ENCODE assay signal across 9 mouse cellular contexts in the genomic region with DNA sequence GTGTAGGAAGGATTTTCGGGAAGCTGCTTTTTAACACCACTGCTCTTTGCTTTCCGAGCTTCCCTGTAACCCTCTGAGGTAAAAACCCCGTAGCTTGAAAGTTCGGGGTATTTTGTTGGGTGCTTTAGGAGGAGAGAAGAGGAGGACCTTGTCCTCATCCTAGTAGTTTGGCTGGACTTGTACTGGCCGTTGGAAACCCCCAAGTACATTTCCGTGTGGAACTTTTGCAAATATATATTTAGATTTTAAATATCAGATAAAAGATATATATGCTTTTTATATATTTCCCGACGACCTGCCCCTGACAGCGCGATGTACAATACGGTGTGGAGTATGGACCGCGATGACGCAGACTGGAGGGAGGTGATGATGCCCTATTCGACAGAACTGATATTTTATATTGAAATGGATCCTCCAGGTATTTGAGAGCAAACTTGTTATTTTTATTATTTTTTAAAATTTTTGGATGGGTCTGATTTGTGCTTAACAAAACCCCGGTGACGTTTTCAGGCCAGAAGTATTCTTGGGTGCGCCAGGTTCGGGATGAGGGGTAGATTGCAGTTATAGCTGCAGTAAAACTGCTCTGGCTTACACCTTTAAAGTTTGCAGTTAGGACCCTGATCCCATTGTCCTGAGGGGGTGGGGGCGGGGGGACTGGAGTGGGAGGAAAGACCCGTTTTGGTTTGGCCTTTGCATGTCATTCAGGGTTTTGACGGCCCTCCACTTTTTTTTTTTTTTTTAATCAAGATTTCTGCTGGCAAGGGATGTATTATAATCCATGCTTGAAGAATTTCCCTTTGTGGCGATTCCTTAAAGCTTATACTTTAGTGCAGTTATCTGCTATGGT. TPM values are rescaled to one million over a fixed set of nuclear protein-coding genes. Genes with fewer than 3 reads are reported as not detected.
DNase-seq lines count a peak whose midpoint lies in the region; ATAC-seq and TF ChIP-seq lines count a peak whose summit lies in the region.
"Had no signal": no experiment of that assay in that cellular context is flagged by ENCODE, and none has a peak within 500 bp of the region (broad histone marks: within the 10 kb centered on the region; RNA-seq: fewer than 3 reads in every experiment).

No protein-coding gene starts in this region.

- no peak for TF ChIP-seq POLR2A in kidney, adult 2 months (IDR thresholded peaks at IDR 0.05; ENCODE audit: low read depth, low read length)
- no peak for TF ChIP-seq POLR2A in olfactory bulb, adult 2 months (IDR thresholded peaks at IDR 0.05; ENCODE audit: insufficient read depth, low read depth, low read length)

- H3K9ac ChIP-seq in forebrain, embryonic 16.5 days (replicated peaks; ENCODE audit: low read depth, low read length), result peak overlapping the region; percentile 87
- H3K9ac ChIP-seq in liver, embryonic 14.5 days (replicated peaks), result peak overlapping the region; percentile 92

- no peaks in the 10 kb centered on the region for H3K27me3 ChIP-seq in forebrain, embryonic 16.5 days (replicated peaks; ENCODE audit: control insufficient read depth, insufficient read depth, low read length)
- no peaks in the 10 kb centered on the region for H3K27me3 ChIP-seq in kidney, adult 2 months (replicated peaks; ENCODE audit: control insufficient read depth, insufficient read depth, low read length)
- H3K27me3 ChIP-seq in liver, embryonic 14.5 days (ENCODE audit: control insufficient read depth, insufficient read depth, low read length), result peaks cover 12% of the 10 kb centered on the region

- no peak for ATAC-seq in forebrain, embryonic 16.5 days
- ATAC-seq in liver, embryonic 14.5 days (ENCODE audit: insufficient read depth), result no peak
- ATAC-seq in megakaryocyte-erythroid progenitor cell, adult 5-6 weeks (replicated peaks; ENCODE audit: low FRiP score, low TSS enrichment, poor library complexity, severe bottlenecking), result no peak

- H3K4me3 ChIP-seq in forebrain, embryonic 16.5 days (replicated peaks; ENCODE audit: low read length), result peak overlapping the region; percentile 91
- H3K4me3 ChIP-seq in kidney, adult 2 months (ENCODE audit: insufficient read depth, low read depth, low read length), result peak overlapping the region; percentile 64
- peak overlapping the region; percentile 88 to 90 for H3K4me3 ChIP-seq in liver, embryonic 14.5 days (ENCODE audit: insufficient read depth in 1 of 2, low read depth in 2 of 2, low read length in 2 of 2)
- peak overlapping the region; percentile 89 for H3K4me3 ChIP-seq in olfactory bulb, adult 2 months (ENCODE audit: insufficient read depth, low read depth, low read length)

- WGBS in forebrain, embryonic 16.5 days, result under 1% methylated on average over 23 of the region's 23 CpGs
- 3% methylated on average over 23 of the region's 23 CpGs for WGBS in kidney, adult 2 months
- WGBS in liver, embryonic 14.5 days (ENCODE audit: insufficient replicate concordance), result 1% methylated on average over 23 of the region's 23 CpGs
- WGBS in olfactory bulb, adult 2 months, result under 1% methylated on average over 23 of the region's 23 CpGs

- no peak for TF ChIP-seq EP300 in liver, embryonic 14.5 days (IDR thresholded peaks at IDR 0.05; ENCODE audit: low read depth)

- H3K4me1 ChIP-seq in forebrain, embryonic 16.5 days (replicated peaks; ENCODE audit: control insufficient read depth, insufficient read depth, low read length), result peaks cover 8% of the 10 kb centered on the region
- H3K4me1 ChIP-seq in kidney, adult 2 months (ENCODE audit: control insufficient read depth, insufficient read depth, low read length), result no peaks in the 10 kb centered on the region
- H3K4me1 ChIP-seq in liver, embryonic 14.5 days (replicated peaks; ENCODE audit: control insufficient read depth in 2 of 2, insufficient read depth in 2 of 2, low read length in 1 of 2), result no peaks in the 10 kb centered on the region; a peak in 1 of 4 replicates
- no peaks in the 10 kb centered on the region; the same call in 1 of the 2 replicates for H3K4me1 ChIP-seq in olfactory bulb, adult 2 months (ENCODE audit: control insufficient read depth, insufficient read depth, low read length)

- TF ChIP-seq CTCF in kidney, adult 2 months (conservative IDR thresholded peaks at IDR 0.05; ENCODE audit: insufficient read depth, insufficient read length, low read depth, low read length), result no peak
- TF ChIP-seq CTCF in liver, embryonic 14.5 days (IDR thresholded peaks at IDR 0.05; ENCODE audit: low read depth), result no peak
- TF ChIP-seq CTCF in olfactory bulb, adult 2 months (IDR thresholded peaks at IDR 0.05; ENCODE audit: insufficient read depth, low read depth, low read length), result no peak

- H3K27ac ChIP-seq in forebrain, embryonic 16.5 days (ENCODE audit: low read length), result peak overlapping the region; percentile 99
- H3K27ac ChIP-seq in kidney, adult 2 months (ENCODE audit: insufficient read depth, low read depth, low read length), result peak overlapping the region; percentile 78
- H3K27ac ChIP-seq in liver, embryonic 14.5 days, result peak overlapping the region; percentile 47; the same call in 1 of the 2 replicates
- peak overlapping the region; percentile 100 for H3K27ac ChIP-seq in olfactory bulb, adult 2 months (ENCODE audit: insufficient read depth, low read depth, low read length)

- no peaks in the 10 kb centered on the region for H3K36me3 ChIP-seq in forebrain, embryonic 16.5 days (ENCODE audit: control insufficient read depth, insufficient read depth)
- no peaks in the 10 kb centered on the region for H3K36me3 ChIP-seq in kidney, adult 2 months (ENCODE audit: control insufficient read depth, insufficient read depth, low read length)
- no peaks in the 10 kb centered on the region for H3K36me3 ChIP-seq in liver, embryonic 14.5 days (replicated peaks; ENCODE audit: control insufficient read depth, insufficient read depth, low read depth)

- DNase-seq in urinary bladder, postnatal 25 days (ENCODE audit: low spot score), result peak; percentile 15
- no peak for DNase-seq in urinary bladder, postnatal 4 days (ENCODE audit: low spot score in 2 of 2)
- DNase-seq in cerebellum, adult 11-12 months, result peak; percentile 51
- peak; percentile 34 for DNase-seq in kidney, adult 2 months
- no peak for DNase-seq in liver, embryonic 14.5 days (ENCODE audit: low read depth in 3 of 3, low spot score in 3 of 3)

- peak overlapping the region; percentile 62 for H3K4me2 ChIP-seq in forebrain, embryonic 16.5 days (ENCODE audit: low read length)
- peak overlapping the region; percentile 100 for H3K4me2 ChIP-seq in liver, embryonic 14.5 days (ENCODE audit: low read depth)

- H3K9me3 ChIP-seq in forebrain, embryonic 16.5 days (ENCODE audit: control insufficient read depth, low read length), result no peaks in the 10 kb centered on the region
- no peaks in the 10 kb centered on the region for H3K9me3 ChIP-seq in liver, embryonic 14.5 days (ENCODE audit: control insufficient read depth, low read length)

RNA-seq across cellular contexts. Expression of gene Pik3r3, which starts 0.8 kb away (rescaled TPM):
- 83.3 and 86.9 TPM in 2 replicates for polyA plus RNA-seq in forebrain, embryonic 16.5 days (2015; fragmentation: Nextera tagmentation; extraction: Ambion mirVana)
- polyA plus RNA-seq in kidney, adult 2 months (2012; rRNA removed), result 14.6 and 20.8 TPM in 2 replicates
- 0.77 and 0.89 TPM in 2 replicates for polyA plus RNA-seq in liver, embryonic 14.5 days (2012; rRNA removed)
- 0.57 and 1.0 TPM in 2 replicates for polyA plus RNA-seq in liver, embryonic 14.5 days (2014; fragmentation: Nextera tagmentation; extraction: Ambion mirVana)
- not detected in 2 replicates for polyA plus RNA-seq in olfactory bulb, adult 2 months (2012; ENCODE audit: insufficient read depth, insufficient read length, low replicate concordance, missing spikeins)
- 0.20 and 0.52 TPM in 2 replicates for total RNA-seq in megakaryocyte-erythroid progenitor cell, adult 5-6 weeks (2014; fragmentation: Nextera tagmentation)
- total RNA-seq in megakaryocyte-erythroid progenitor cell, adult 5-6 weeks (2017), result 1.9 and 3.4 TPM in 2 replicates

RNA-seq across cellular contexts. Expression of gene Gm49337, which starts 49.0 kb away (rescaled TPM):
- not detected in 2 replicates for polyA plus RNA-seq in forebrain, embryonic 16.5 days (2015; fragmentation: Nextera tagmentation; extraction: Ambion mirVana)
- polyA plus RNA-seq in kidney, adult 2 months (2012; rRNA removed), result not detected in 2 replicates
- not detected in 2 replicates for polyA plus RNA-seq in liver, embryonic 14.5 days (2012; rRNA removed)
- not detected in 2 replicates for polyA plus RNA-seq in liver, embryonic 14.5 days (2014; fragmentation: Nextera tagmentation; extraction: Ambion mirVana)
- not detected in 2 replicates for polyA plus RNA-seq in olfactory bulb, adult 2 months (2012; ENCODE audit: insufficient read depth, insufficient read length, low replicate concordance, missing spikeins)
- not detected in 2 replicates for total RNA-seq in megakaryocyte-erythroid progenitor cell, adult 5-6 weeks (2014; fragmentation: Nextera tagmentation)
- total RNA-seq in megakaryocyte-erythroid progenitor cell, adult 5-6 weeks (2017), result not detected in 2 replicates

RNA-seq across cellular contexts. Expression of gene 1700042G07Rik, which starts 49.0 kb away (rescaled TPM):
- not detected in 2 replicates for polyA plus RNA-seq in forebrain, embryonic 16.5 days (2015; fragmentation: Nextera tagmentation; extraction: Ambion mirVana)
- polyA plus RNA-seq in kidney, adult 2 months (2012; rRNA removed), result not detected in 2 replicates
- not detected in 2 replicates for polyA plus RNA-seq in liver, embryonic 14.5 days (2012; rRNA removed)
- not detected in 2 replicates for polyA plus RNA-seq in liver, embryonic 14.5 days (2014; fragmentation: Nextera tagmentation; extraction: Ambion mirVana)
- polyA plus RNA-seq in olfactory bulb, adult 2 months (2012; ENCODE audit: insufficient read depth, insufficient read length, low replicate concordance, missing spikeins), result not detected in 2 replicates
- not detected in 2 replicates for total RNA-seq in megakaryocyte-erythroid progenitor cell, adult 5-6 weeks (2014; fragmentation: Nextera tagmentation)
- not detected in 2 replicates for total RNA-seq in megakaryocyte-erythroid progenitor cell, adult 5-6 weeks (2017)
- total RNA-seq: heart, postnatal 10 days had no signal

RNA-seq across cellular contexts. Expression of gene Tspan1, which starts 54.8 kb away (rescaled TPM):
- 0.10 and 0.19 TPM in 2 replicates for polyA plus RNA-seq in forebrain, embryonic 16.5 days (2015; fragmentation: Nextera tagmentation; extraction: Ambion mirVana)
- 44.0 TPM in 2 replicates for polyA plus RNA-seq in kidney, adult 2 months (2012; rRNA removed)
- 0.12 TPM in 1 of 2 replicates, not detected in the other for polyA plus RNA-seq in liver, embryonic 14.5 days (2012; rRNA removed)
- not detected in 2 replicates for polyA plus RNA-seq in liver, embryonic 14.5 days (2014; fragmentation: Nextera tagmentation; extraction: Ambion mirVana)
- polyA plus RNA-seq in olfactory bulb, adult 2 months (2012; ENCODE audit: insufficient read depth, insufficient read length, low replicate concordance, missing spikeins), result not detected in 2 replicates
- not detected in 2 replicates for total RNA-seq in megakaryocyte-erythroid progenitor cell, adult 5-6 weeks (2014; fragmentation: Nextera tagmentation)
- total RNA-seq in megakaryocyte-erythroid progenitor cell, adult 5-6 weeks (2017), result not detected in 2 replicates

Comparison
In these comparisons a context has a peak if more than half of its experiments do, and no peak if none do; other contexts are left out.
1. DNase-seq: peak in urinary bladder, postnatal 25 days (single experiment), cerebellum, adult 11-12 months (single experiment) and kidney, adult 2 months (single experiment); none in urinary bladder, postnatal 4 days (0 of 2) and liver, embryonic 14.5 days (0 of 3).
2. H3K27ac ChIP-seq: peak in every context shown above with its lines; median percentile 100 in olfactory bulb, adult 2 months; 99 in forebrain, embryonic 16.5 days; 78 in kidney, adult 2 months; 47 in liver, embryonic 14.5 days.
3. Peak in every context shown above with its lines, with median percentiles within 50 percentile points of each other: H3K4me3 ChIP-seq.